Mouse (Mus musculus) midbrain, postnatal 0 days (tissue): ENCODE measurements around the gene Hrk. TPM values are rescaled to one million over a fixed set of nuclear protein-coding genes. Genes with fewer than 3 reads are reported as not detected.
A peak's percentile ranks its signal among the peaks of the same experiment; 100 is the strongest.

Source experiments
- ATAC-seq: fragments of 200-750 bp; cut with Nextera tagmentation; 2 replicates; pipeline ENCODE4 v1.8.0; 2017; ENCODE audit warnings: moderate number of reproducible peaks, mild to moderate bottlenecking, moderate TSS enrichment, moderate library complexity; ENCODE audit not compliant: low FRiP score
- DNase-seq: peaks from one replicate; pipeline ENCODE4 v3.0.0-alpha.2; 2015; ENCODE audit warnings: low spot score
- H3K27ac ChIP-seq: fragments of 300-500 bp; sonication (generic); 2 replicates; pipeline ENCODE4 v1.5.1; 2014; ENCODE audit warnings: low read depth, mild to moderate bottlenecking, low read length, mixed read lengths
- H3K27me3 ChIP-seq: fragments of 300-500 bp; sonication (generic); 2 replicates; pipeline ENCODE4 v1.6.1; 2014; ENCODE audit warnings: low read length, control low read depth, mixed read lengths; ENCODE audit not compliant: insufficient read depth
- H3K36me3 ChIP-seq: fragments of 300-500 bp; sonication (generic); 2 replicates; pipeline ENCODE4 v1.6.1; 2014; ENCODE audit warnings: low read length, control low read depth, mixed read lengths; ENCODE audit not compliant: insufficient read depth
- H3K4me1 ChIP-seq: fragments of 300-500 bp; sonication (generic); 2 replicates; pipeline ENCODE4 v1.6.1; 2014; ENCODE audit warnings: mild to moderate bottlenecking, control low read depth, antibody characterized with exemption, low read length, mixed read lengths; ENCODE audit not compliant: insufficient read depth
- H3K4me2 ChIP-seq: fragments of 300-500 bp; sonication (generic); 2 replicates; pipeline ENCODE4 v1.6.1; 2014; ENCODE audit warnings: low read depth, mild to moderate bottlenecking, low read length, mixed read lengths; ENCODE audit not compliant: poor library complexity, severe bottlenecking
- H3K4me3 ChIP-seq: fragments of 300-500 bp; sonication (generic); 2 replicates; pipeline ENCODE4 v1.5.1; 2014; ENCODE audit warnings: low read depth, mild to moderate bottlenecking, low read length, moderate library complexity
- H3K9ac ChIP-seq: fragments of 300-500 bp; sonication (generic); replicated peaks from 2 replicates; pipeline ENCODE4 v1.6.1; 2014; ENCODE audit warnings: mild to moderate bottlenecking, low read length, moderate library complexity, mixed read lengths; ENCODE audit not compliant: poor library complexity, severe bottlenecking
- H3K9me3 ChIP-seq: fragments of 300-500 bp; sonication (generic); 2 replicates; pipeline ENCODE4 v1.6.1; 2016; ENCODE audit warnings: low read length, control low read depth
- CTCF ChIP-seq: IDR thresholded peaks from 2 replicates; pipeline ENCODE4 v1.5.1; 2016; ENCODE audit warnings: antibody characterized with exemption, mild to moderate bottlenecking
- WGBS: fragments of 180-500 bp; shearing (Covaris S2); extraction: QIAGEN DNeasy Blood & Tissue Kit; methylation state at CpG from one replicate; pipeline ENCODE4 v1.1.7; 2014; 5-methylcytosine and 5-hydroxymethylcytosine counted together
- polyA plus RNA-seq: library from polyadenylated mRNA; unstranded; fragments of >200 nt; fragmentation: Nextera tagmentation; extraction: Ambion mirVana; gene quantifications from 2 replicates; pipeline ENCODE4 v1.2.1, GENCODE M21; 2015
- total RNA-seq: library from RNA; depleted of rRNA; stranded (reverse); fragments of >200 nt; gene quantifications from 2 replicates; pipeline ENCODE4 v1.2.3, GENCODE M21; 2014

Hrk gene
- total and polyA plus RNA-seq, 2 experiments from 2014 or later: 6.6 to 18.2 TPM

DNA sequence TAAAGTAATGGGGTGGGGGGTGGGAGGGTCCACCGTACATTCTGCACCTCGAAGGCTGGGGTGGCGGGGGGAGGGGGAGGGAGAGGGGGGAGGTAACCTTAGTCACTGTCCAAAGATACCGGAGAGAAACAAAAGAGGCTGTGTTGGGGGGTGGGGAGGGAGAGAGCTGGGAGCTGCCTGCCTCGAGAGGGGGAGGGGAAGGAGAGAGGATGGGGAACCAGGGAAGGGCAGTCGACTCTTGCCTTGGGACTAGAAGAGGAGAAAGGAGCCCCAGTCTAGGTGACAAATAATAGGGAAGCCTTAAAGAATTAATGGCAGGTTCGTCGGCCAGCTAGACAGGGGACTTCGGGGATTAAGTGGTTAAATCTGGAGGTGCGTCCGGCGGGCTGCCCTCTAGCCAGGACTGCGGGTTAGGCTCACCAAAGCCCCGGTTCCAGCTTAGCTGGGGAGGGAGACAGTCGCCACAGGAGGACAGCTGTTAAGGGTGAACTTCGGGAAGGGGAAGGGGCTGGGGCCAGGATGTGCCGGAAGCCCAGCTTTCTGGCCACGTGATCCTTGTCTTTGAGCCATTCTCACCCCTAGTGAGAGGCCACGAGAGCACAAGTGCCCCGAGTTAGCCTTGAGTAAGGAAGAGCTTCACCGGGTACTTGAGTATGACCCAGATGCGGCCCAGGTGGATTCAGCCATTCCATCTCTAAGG is 10.0 kb downstream of the Hrk start:
- no peak for TF ChIP-seq CTCF
- Histone ChIP-seq H3K27me3 (peaks cover 21% of the 10 kb centered on the region), H3K36me3 (no peaks in the 10 kb centered on the region), H3K4me3 (peak overlapping the region; percentile 27), H3K9ac (0 out of 2 replicates have a peak overlapping the region, but pooled peaks have one; percentile 13), H3K4me2 (peak overlapping the region; percentile 42), H3K4me1 (peaks cover 4% of the 10 kb centered on the region; the same call in 1 of the 2 replicates), H3K9me3 (peaks cover 3% of the 10 kb centered on the region; the same call in 1 of the 2 replicates), H3K27ac (no peak overlapping the region)
- ATAC-seq (no peak), DNase-seq (no peak)
- WGBS: 1% methylated on average over 21 of the region's 22 CpGs

DNA sequence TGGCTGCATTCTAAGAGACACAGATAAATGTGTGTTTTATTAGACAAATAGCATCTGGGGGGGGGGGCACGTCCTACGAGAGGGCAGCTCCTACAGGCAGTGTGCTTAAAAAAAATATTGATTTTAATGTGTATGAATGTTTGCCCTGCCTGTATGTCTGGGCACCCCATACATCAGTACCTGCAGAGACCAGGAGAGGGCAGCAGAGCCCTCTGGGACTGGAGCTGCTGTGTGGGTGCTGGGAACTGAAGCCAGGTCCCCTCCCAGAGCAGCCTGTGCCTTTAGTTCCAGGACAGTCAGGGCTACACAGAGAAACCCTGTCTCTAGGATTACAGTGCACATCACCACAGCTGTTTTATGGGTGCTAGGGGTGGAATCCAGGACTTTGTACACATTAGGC is 10.7 kb downstream of the Hrk start:
- ATAC-seq (no peak), DNase-seq (no peak)
- Histone ChIP-seq H3K36me3 (no peaks in the 10 kb centered on the region), H3K27me3 (peaks cover 21% of the 10 kb centered on the region), H3K27ac (no peak overlapping the region), H3K9me3 (peaks cover 3% of the 10 kb centered on the region; the same call in 1 of the 2 replicates), H3K4me3 (no peak overlapping the region; the same call in 1 of the 2 replicates), H3K4me1 (peaks cover 4% of the 10 kb centered on the region; the same call in 1 of the 2 replicates), H3K9ac (no peak overlapping the region), H3K4me2 (no peak overlapping the region)
- WGBS: 33% methylated on average over 2 of the region's 2 CpGs
- TF ChIP-seq CTCF: peak; percentile 40

- H3K36me3 ChIP-seq: no peaks in the 10 kb centered on the region
- no peak for TF ChIP-seq CTCF
- ATAC-seq: no peak
- H3K9me3 ChIP-seq: peaks cover 3% of the 10 kb centered on the region; the same call in 1 of the 2 replicates
- H3K27ac ChIP-seq: no peak overlapping the region
- no peak overlapping the region for H3K9ac ChIP-seq
- no peaks in the 10 kb centered on the region for H3K4me1 ChIP-seq
- no peak for DNase-seq
- no peak overlapping the region for H3K4me3 ChIP-seq
- H3K27me3 ChIP-seq: peaks cover 14% of the 10 kb centered on the region
- H3K4me2 ChIP-seq: no peak overlapping the region
- 58% methylated on average over 7 of the region's 7 CpGs for WGBS
Measured at GRCm38 (mm10) chr5:118177640-118178039, 13.2 kb downstream of the Hrk start.

DNA sequence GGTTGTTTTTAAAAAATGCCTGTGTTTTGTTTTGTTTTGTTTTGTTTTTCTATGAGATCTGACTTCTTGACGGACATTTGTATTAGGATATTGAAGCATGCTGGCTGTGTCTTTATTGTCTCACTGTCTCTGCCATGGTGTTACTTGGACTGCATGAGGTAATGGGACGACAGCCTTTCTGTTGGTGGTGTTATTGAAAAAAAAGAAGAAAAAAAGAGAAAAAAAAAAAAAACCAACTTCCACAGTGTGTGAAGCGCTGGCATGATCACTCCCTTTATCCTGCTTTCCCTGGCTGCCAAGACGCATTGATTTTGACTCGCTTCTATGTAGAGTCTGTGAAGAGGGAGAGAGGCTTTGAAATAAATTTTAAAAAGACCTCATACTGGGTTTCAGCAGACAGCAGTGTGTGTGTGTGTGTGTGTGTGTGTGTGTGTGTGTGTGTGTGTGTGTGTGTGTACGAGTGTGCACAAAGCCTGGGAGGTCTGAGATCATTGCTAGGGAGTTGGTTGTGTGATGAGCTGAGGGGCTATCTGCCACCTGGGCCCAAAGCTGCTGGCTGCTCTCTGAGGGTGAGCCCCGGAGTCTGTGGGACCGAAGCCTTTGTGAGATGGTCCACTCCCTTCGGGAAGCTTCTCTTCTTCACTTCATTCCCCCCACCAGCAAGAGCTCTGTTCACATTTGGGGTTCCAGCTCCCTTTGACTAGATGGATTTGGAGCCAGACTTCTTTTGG is 22.6 kb downstream of the Hrk start:
- H3K9me3 ChIP-seq: no peaks in the 10 kb centered on the region
- ATAC-seq: peak; percentile 60
- 18% methylated on average over 9 of the region's 9 CpGs for WGBS
- TF ChIP-seq CTCF: no peak
- no peak overlapping the region for H3K9ac ChIP-seq
- no peak overlapping the region for H3K4me3 ChIP-seq
- peaks cover 6% of the 10 kb centered on the region for H3K4me1 ChIP-seq
- DNase-seq: peak; percentile 63
- no peak overlapping the region for H3K4me2 ChIP-seq
- H3K27me3 ChIP-seq: no peaks in the 10 kb centered on the region
- no peaks in the 10 kb centered on the region for H3K36me3 ChIP-seq
- H3K27ac ChIP-seq: peak overlapping the region; percentile 26

DNA sequence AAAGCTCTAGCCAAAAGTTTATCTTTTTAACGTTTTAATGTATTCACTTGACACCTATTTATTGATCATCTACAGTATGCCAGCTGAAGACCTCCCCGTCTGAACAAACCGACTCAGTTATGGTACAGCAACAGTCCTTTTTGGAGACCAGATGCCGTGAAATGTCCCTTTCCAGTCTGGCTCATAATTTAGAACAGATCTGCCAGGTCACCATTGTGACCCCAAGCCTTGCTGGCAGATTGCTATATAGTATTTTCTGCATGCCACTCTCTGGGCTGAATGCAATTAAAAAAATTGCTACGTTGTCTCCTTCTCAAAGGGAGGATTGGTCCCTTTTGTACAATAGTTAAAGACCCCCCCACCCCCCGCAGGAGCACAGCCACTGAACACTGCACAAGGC is 23.9 kb downstream of the Hrk start:
- TF ChIP-seq CTCF: no peak
- Histone ChIP-seq H3K4me1 (peaks cover 7% of the 10 kb centered on the region), H3K9ac (no peak overlapping the region), H3K9me3 (no peaks in the 10 kb centered on the region), H3K4me3 (no peak overlapping the region), H3K36me3 (no peaks in the 10 kb centered on the region; the same call in 1 of the 2 replicates), H3K27ac (no peak overlapping the region), H3K27me3 (no peaks in the 10 kb centered on the region), H3K4me2 (no peak overlapping the region)
- ATAC-seq (no peak), DNase-seq (no peak)
- 63% methylated on average over 6 of the region's 6 CpGs for WGBS

- Histone ChIP-seq H3K4me1 (peaks cover 7% of the 10 kb centered on the region), H3K4me3 (no peak overlapping the region), H3K27ac (no peak overlapping the region), H3K9ac (no peak overlapping the region), H3K36me3 (no peaks in the 10 kb centered on the region; the same call in 1 of the 2 replicates), H3K9me3 (no peaks in the 10 kb centered on the region), H3K4me2 (no peak overlapping the region), H3K27me3 (no peaks in the 10 kb centered on the region)
- 87% methylated on average over 9 of the region's 9 CpGs for whole genome bisulfite sequencing
- ATAC-seq: no peak
- TF ChIP-seq CTCF: no peak
- DNase-seq: no peak
Measured at GRCm38 (mm10) chr5:118190491-118190890, 26.0 kb downstream of the Hrk start.
